Mouse (Mus musculus) stomach, postnatal 0 days (tissue): ENCODE results near the gene Erv3.

ENCODE experiments used
- CTCF ChIP-seq: IDR thresholded peaks from 2 replicates; pipeline ENCODE4 v1.5.1; 2016; ENCODE audit warnings: antibody characterized with exemption, low read depth, mild to moderate bottlenecking, moderate library complexity
- EP300 ChIP-seq: optimal IDR thresholded peaks from 2 replicates; pipeline ENCODE3; 2016; ENCODE audit warnings: antibody characterized with exemption

- no peak for TF ChIP-seq CTCF
- no peak for TF ChIP-seq EP300
Observed at GRCm38 (mm10) chr2:131906846-131907245, 47.3 kb upstream of the Erv3 start.
